Mouse (Mus musculus): Measurements from ENCODE around the gene Babam2. TPM values are rescaled to one million over a fixed set of nuclear protein-coding genes. Genes with fewer than 3 reads are reported as not detected.
"Not testable (repeated sequence)": the region's sequence is repeated elsewhere in the genome, so short reads cannot be mapped to it uniquely, and the experiment has no call there.

Gene Babam2
- total RNA-seq, 2 experiments from 2014 or later = 45.5 to 48.1 TPM

DNA sequence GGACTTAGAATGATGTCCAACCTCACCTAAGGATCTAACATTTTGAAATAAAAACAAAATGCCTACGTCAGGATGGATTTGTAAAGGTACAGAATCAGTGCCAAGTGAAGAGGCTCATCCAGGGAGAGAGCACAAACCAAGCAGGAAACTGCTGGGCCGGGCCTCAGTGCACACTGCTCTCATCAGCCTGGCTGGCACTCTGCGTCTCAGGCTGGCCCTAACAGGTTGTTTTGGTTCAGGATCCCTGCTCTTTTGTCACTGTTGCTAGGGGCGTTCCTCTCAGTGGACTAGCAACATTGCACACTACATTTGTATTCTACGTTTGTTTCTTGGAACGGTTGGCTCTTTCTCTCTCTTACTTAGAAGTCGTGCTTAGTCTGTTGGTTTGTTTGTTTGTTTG is 231.5 kb downstream of the Babam2 start:
- DNase-seq (ENCODE audit: extremely low spot score in 1 of 2, low spot score in 1 of 2) = no peak

DNA sequence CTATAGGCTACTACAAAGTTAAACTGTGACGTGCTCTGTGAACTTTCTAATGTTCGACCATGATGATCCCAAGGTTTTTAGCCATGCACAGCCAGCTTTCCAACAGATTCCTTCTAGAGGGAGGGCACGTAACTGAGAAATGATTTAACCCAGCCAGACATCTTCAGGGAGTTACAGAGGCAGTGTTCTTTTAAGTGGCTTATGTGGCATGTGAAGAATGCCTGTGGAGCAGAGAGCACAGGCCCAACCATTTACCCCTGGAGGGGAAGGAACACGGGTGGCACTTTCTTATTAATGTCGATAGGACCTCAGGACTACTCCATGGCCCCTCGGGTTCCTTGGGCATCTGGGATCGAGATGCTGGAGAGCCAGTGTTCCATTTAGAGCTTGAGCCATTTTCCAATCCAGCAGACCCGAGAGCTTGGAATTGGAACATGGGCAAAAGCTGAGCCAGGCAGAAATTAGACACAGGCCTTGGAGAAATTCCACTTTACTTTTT is 233.7 kb downstream of the Babam2 start:
- no peak for DNase-seq (ENCODE audit: extremely low spot score in 1 of 2, low spot score in 1 of 2)

- DNase-seq (ENCODE audit: extremely low spot score in 1 of 2, low spot score in 1 of 2) = no peak
Observed at GRCm38 (mm10) chr5:31931637-31932036, 234.2 kb downstream of the Babam2 start.

DNA sequence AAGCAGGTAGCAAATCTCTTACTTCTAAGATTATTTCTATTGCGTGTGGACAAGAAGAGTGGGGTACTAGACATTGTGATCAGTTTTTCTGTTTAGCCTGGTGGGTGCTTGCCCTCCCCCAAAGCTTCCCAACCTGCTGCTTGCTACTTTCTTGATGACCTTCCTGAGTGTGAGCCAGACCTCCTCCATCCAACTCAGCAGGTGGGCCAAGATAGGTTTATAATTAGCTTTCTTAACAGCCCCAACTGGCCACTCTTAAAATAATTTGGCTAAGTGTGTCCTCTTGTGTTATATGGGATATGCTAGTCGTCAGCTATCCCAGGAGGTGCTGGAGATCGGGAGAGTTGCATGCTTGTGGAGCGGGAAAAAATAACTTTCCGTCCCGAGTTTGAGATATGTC is 235.8 kb downstream of the Babam2 start:
- no peak for DNase-seq (ENCODE audit: extremely low spot score in 1 of 2, low spot score in 1 of 2)

DNA sequence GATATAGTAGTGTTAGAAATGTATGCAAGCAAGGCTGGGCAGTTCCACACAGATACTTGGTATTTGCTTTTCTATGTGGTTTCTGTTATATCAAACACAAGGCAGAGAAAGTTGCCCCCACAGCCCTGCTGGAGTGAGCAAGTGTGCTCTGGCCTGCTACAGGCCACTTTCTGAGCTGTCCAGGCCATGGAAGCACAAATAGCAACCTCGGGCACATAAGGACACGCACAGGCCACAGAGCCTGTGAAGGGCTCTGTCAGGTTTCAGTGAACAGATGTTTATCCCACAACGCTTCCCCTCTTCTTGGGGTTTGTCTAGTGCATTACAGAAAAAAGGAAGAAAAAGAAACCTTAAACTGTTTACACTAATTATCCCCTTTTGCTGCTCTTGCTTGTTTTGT is 236.9 kb downstream of the Babam2 start:
- no peak for DNase-seq (ENCODE audit: extremely low spot score in 1 of 2, low spot score in 1 of 2)

DNA sequence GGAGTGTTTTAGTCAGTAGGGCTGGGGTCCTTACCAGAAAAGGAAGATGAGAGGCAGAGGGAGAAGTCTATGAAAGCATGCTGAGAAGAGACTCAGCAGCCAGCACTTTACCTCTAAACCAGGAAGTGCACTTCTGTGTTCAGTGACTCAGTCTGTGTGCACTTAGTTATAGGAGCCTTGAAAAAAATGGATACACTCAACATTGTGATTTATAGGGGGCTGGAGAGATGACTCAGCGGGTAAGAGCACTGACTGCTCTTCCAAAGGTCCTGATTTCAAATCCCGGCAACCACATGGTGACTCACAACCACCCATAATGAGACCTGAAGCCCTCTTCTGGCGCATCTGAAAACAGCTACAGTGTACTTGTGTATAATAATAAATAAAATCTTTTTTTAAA is 238.5 kb downstream of the Babam2 start:
- no peak for DNase-seq (ENCODE audit: extremely low spot score in 1 of 2, low spot score in 1 of 2)

GRCm38 (mm10) chr5:31936523-31936922 is 239.0 kb downstream of the Babam2 start:
- no peak for DNase-seq (ENCODE audit: extremely low spot score in 1 of 2, low spot score in 1 of 2)

DNA sequence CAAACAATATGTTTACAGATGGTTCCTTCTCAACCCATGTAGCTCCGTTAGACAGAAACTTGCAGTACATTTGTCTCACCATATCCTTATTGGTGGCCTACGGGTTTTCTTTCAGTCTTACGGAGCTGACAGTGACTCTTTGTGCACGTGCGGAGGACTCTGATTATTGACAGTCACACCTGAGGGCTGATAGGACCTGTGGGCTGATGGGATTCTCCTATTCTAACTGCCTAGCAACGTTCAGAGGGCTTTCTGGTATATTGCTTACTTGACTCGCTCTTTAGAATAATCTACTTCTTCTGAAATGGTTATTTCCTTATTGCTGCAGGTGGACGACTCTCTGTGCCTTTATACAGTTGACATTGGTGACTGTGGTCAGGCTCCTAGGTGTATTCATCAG is 243.4 kb downstream of the Babam2 start:
- DNase-seq (ENCODE audit: extremely low spot score in 1 of 2, low spot score in 1 of 2) = no peak

- no peak for DNase-seq (ENCODE audit: extremely low spot score in 1 of 2, low spot score in 1 of 2)
Observed at GRCm38 (mm10) chr5:31947185-31947584, 249.7 kb downstream of the Babam2 start.

GRCm38 (mm10) chr5:31949389-31949788 is 251.9 kb downstream of the Babam2 start:
- DNase-seq (ENCODE audit: extremely low spot score in 1 of 2, low spot score in 1 of 2) = no peak

DNA sequence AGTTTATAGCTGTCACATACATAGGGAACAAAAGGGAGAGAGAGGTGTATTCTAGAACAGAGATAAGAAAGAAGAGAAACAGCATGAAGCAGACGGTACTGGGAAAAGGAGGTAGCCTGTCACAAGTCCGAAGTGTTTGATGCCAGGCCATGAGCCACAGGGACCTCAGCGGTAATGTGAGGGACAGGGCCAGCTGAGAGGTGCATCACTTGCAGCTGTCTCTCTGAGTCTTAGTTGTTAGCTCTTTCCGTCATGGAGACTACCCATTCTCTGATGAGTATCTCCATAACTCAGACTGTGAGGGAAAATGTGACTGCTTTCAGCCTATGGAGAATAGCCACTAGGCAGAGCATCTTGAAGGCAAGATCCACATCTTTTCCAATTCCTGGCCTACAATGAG is 253.0 kb downstream of the Babam2 start:
- DNase-seq (ENCODE audit: extremely low spot score in 1 of 2, low spot score in 1 of 2) = no peak

DNA sequence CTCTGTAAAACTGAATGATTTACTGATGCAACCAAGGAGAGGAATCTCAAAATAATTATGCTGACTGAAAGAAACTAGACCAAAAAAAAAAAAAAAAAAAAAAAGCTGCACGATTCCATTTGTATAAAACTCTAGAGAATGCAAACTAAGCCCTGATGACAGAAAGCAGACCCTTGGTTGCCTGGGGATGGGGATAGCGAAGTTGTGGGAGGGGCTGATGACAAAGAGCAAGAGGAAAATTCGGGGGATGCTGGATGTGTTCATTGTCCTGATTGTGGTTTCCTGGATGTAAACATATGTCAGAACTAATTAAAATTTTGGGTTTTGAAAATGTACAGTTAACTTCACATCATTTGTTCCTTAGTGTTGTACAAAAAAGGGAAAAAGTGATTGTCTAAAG is 257.7 kb downstream of the Babam2 start:
- no peak for DNase-seq (ENCODE audit: extremely low spot score in 1 of 2, low spot score in 1 of 2)

- DNase-seq (ENCODE audit: extremely low spot score in 1 of 2, low spot score in 1 of 2) = no peak
Observed at GRCm38 (mm10) chr5:31956336-31956735, 258.9 kb downstream of the Babam2 start.

DNA sequence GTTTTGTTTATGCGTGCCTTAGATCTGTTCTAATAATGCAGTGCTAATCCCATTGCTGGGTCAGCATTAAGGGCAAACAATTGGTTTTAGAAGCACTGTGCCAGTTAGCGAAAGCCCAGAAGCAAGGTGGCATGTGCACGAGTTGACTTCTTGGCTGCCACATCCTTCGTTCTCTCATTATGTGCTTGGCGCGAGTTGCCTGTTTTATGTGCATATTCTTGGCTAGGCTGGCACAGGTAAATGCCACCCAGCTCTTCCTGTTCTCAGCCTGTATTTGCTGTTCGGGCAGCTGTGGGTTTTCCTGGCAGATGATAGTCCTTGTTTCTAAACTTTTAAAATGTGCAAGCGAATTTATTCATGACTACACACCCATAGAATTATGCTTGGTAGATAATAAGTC is 262.4 kb downstream of the Babam2 start:
- no peak for DNase-seq (ENCODE audit: extremely low spot score in 1 of 2, low spot score in 1 of 2)

- DNase-seq (ENCODE audit: extremely low spot score in 1 of 2, low spot score in 1 of 2) = no peak
Observed at GRCm38 (mm10) chr5:31961423-31961822, 263.9 kb downstream of the Babam2 start.

DNA sequence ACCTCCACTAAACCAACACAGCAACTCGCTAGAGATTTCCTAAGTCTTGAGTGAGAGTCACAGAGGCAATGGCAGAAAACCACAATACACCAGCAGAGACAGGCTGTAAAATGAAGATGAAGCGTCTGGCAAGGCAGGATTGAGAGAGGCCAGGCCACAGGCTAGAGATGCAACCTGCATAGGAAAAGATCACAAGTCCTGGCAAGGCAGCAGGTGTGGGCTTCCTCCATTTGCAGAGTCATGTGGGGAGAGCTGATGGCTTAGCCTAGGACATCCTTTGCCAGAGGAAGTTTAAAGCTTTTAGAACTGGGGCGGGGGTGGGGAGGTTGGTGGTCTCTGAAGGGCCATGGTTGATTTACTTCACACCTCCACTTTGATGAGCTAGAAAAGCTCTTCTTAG is 264.9 kb downstream of the Babam2 start:
- DNase-seq (ENCODE audit: extremely low spot score in 1 of 2, low spot score in 1 of 2) = no peak

- DNase-seq (ENCODE audit: extremely low spot score in 1 of 2, low spot score in 1 of 2) = no peak
Observed at GRCm38 (mm10) chr5:31963352-31963751, 265.9 kb downstream of the Babam2 start.

GRCm38 (mm10) chr5:31963851-31964250 is 266.4 kb downstream of the Babam2 start:
- no peak for DNase-seq (ENCODE audit: extremely low spot score in 1 of 2, low spot score in 1 of 2)

GRCm38 (mm10) chr5:31966741-31967140 is 269.3 kb downstream of the Babam2 start:
- no peak for DNase-seq (ENCODE audit: extremely low spot score in 1 of 2, low spot score in 1 of 2)

- DNase-seq (ENCODE audit: extremely low spot score in 1 of 2, low spot score in 1 of 2) = no peak
Observed at GRCm38 (mm10) chr5:31967526-31967925, 270.0 kb downstream of the Babam2 start.

DNA sequence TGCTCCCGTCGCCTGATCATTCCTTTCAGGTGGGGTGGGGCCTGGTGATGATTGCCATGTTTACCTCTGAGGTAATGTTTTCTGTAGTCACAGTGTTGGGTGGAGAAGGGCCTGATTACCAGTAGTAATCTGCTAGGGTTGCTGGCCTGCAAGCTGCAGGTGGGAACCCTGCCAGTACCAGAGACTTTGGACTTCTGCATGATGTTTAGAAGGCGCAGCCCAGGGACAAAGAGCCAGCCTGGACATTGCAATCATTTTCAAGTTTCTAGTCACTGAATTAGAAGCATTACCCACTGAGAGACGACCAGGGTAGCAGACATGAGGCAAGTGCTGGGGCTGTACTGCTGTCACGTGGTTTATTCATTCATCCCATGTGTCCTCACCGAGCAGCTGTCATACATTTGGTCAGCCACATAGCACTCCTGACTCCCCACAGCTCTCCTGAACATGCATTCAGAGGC is 270.6 kb downstream of the Babam2 start:
- DNase-seq (ENCODE audit: extremely low spot score in 1 of 2, low spot score in 1 of 2) = no peak

GRCm38 (mm10) chr5:31972416-31972815 is 274.9 kb downstream of the Babam2 start:
- DNase-seq (ENCODE audit: extremely low spot score in 1 of 2, low spot score in 1 of 2) = not testable (repeated sequence)

DNA sequence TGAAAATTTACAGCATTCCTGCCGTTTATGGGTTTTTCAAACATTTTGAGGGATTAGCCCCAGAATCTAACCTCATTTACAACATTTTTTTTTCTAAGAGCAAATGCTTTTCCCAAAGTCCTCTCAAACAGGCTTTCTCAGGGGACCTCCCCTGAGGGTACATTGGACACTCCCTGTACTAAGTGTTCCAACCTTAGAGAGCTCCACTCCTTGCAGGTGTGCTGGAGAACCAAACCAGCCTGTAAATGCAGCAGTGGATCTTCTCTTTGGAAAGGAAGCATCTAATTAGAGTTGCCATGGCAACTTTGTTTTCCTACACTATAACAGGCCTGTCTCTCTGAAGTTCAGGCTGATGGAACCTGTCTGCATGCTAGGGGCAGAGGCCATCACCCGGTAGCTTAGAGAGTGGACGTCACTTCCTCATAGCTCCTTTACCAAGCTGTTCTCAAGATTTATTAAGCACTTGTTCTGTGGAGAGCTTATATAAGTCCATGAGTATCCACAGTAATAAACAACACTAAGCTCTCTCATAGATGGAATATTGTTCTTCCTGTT is 277.2 kb downstream of the Babam2 start:
- DNase-seq (ENCODE audit: extremely low spot score in 1 of 2, low spot score in 1 of 2) = no peak
